Mouse (Mus musculus) myocyte (in vitro differentiated cells): ENCODE measurements around the gene Tspyl1. TPM values are rescaled to one million over a fixed set of nuclear protein-coding genes. Genes with fewer than 3 reads are reported as not detected.

Experiments used
- H3K27me3 ChIP-seq: one replicate; pipeline ENCODE4 v1.6.1; 2011; ENCODE audit not compliant: control insufficient read depth, insufficient read depth, insufficient read length
- H3K36me3 ChIP-seq: one replicate; pipeline ENCODE4 v1.6.1; 2011; ENCODE audit not compliant: control insufficient read depth, insufficient read depth
- H3K4me2 ChIP-seq: one replicate; pipeline ENCODE4 v1.6.1; 2011; ENCODE audit warnings: low read depth, control low read depth
- H3K4me3 ChIP-seq: one replicate; pipeline ENCODE4 v1.5.1; 2011; ENCODE audit warnings: mild to moderate bottlenecking, control low read depth, moderate library complexity
- H3K79me2 ChIP-seq: one replicate; pipeline ENCODE4 v1.6.1; 2011; ENCODE audit not compliant: control insufficient read depth, insufficient read depth
- H3ac ChIP-seq: one replicate; pipeline ENCODE4 v1.6.1; 2011; ENCODE audit not compliant: control insufficient read depth, insufficient read length
- CEBPB ChIP-seq: IDR thresholded peaks from 2 replicates; pipeline ENCODE4 v1.6.1; 2011; ENCODE audit warnings: mild to moderate bottlenecking, moderate library complexity; ENCODE audit not compliant: poor library complexity, insufficient read depth, severe bottlenecking
- E2F4 ChIP-seq: IDR thresholded peaks from one replicate; pipeline ENCODE4 v1.6.1; 2011; ENCODE audit warnings: mild to moderate bottlenecking, control low read depth, moderate library complexity; ENCODE audit not compliant: insufficient read depth
- MAX ChIP-seq: IDR thresholded peaks from one replicate; pipeline ENCODE4 v1.6.1; 2011; ENCODE audit warnings: low read depth, mild to moderate bottlenecking, control low read depth
- MYOD1 ChIP-seq, 3 experiments: IDR thresholded peaks; one replicate each; pipeline ENCODE4 v1.6.1; 2011; ENCODE audit warnings: control low read depth in 2 of 3, low read depth in 2 of 3, mild to moderate bottlenecking in 2 of 3, moderate library complexity in 1 of 3; ENCODE audit not compliant: insufficient read length in 2 of 3, control insufficient read depth in 1 of 3
- MYOG ChIP-seq, 3 experiments: IDR thresholded peaks; one replicate each; pipeline ENCODE4 v1.6.1; 2011; ENCODE audit warnings: control low read depth in 2 of 3, low read depth in 2 of 3, mild to moderate bottlenecking in 2 of 3; ENCODE audit not compliant: insufficient read length in 2 of 3, control insufficient read depth in 1 of 3, insufficient read depth in 1 of 3
- POLR2A ChIP-seq: IDR thresholded peaks from one replicate; pipeline ENCODE4 v1.6.1; 2011; ENCODE audit warnings: low read depth, mild to moderate bottlenecking, control low read depth, moderate library complexity; ENCODE audit not compliant: insufficient read length
- POLR2AphosphoS2 ChIP-seq: IDR thresholded peaks from one replicate; pipeline ENCODE4 v1.6.1; 2011; ENCODE audit warnings: low read depth, control low read depth; ENCODE audit not compliant: insufficient read length
- REST ChIP-seq: IDR thresholded peaks from one replicate; pipeline ENCODE4 v1.6.1; 2011; ENCODE audit warnings: mild to moderate bottlenecking, control low read depth, moderate library complexity; ENCODE audit not compliant: insufficient read depth, insufficient read length
- SRF ChIP-seq: IDR thresholded peaks from one replicate; pipeline ENCODE4 v1.6.1; 2011; ENCODE audit warnings: low read depth; ENCODE audit not compliant: control insufficient read depth, insufficient read length
- TCF12 ChIP-seq: IDR thresholded peaks from one replicate; pipeline ENCODE4 v1.6.1; 2011; ENCODE audit warnings: mild to moderate bottlenecking, control low read depth; ENCODE audit not compliant: poor library complexity, insufficient read depth, severe bottlenecking
- TCF3 ChIP-seq: IDR thresholded peaks from one replicate; pipeline ENCODE4 v1.6.1; 2011; ENCODE audit warnings: low read depth, control low read depth; ENCODE audit not compliant: insufficient read length
- USF1 ChIP-seq: IDR thresholded peaks from one replicate; pipeline ENCODE4 v1.6.1; 2011; ENCODE audit warnings: low read depth, mild to moderate bottlenecking, control low read depth, moderate library complexity
- polyA plus RNA-seq: library from polyadenylated mRNA; unstranded; fragments of >200 nt; fragmentation: generic; extraction: Trizol; gene quantifications from one replicate; pipeline ENCODE4 v1.2.1, GENCODE M21; 2012; ENCODE audit warnings: missing spikeins

The Tspyl1 gene
- 26.4 TPM for polyA plus RNA-seq

DNA sequence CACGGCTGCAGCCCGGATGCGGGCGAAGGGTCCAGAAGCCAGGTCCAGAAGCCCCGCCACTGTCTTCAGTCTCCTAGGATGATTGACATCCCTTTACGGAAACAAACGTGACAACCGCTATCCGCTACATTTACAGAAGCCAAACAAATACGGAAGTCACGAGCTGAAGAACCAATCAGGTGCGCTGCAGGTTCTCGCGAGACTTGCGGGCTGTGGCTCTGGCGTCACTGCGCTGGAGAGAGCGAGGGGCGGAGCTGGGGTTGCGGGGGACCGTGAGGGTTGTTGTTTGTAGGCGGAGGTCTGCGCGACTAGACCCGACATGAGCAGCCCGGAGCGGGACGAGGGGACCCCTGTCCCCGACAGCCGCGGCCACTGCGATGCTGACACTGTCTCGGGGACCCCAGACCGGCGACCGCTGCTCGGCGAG, at the start of gene Tspyl1:
Gene Tspyl1 (plus strand): TSS at position 229 of the 427 bp plus-strand sequence.
- H3K4me3 ChIP-seq = peak within 1 kb of the TSS; percentile 78
- TF ChIP-seq POLR2AphosphoS2 (peak; percentile 89), SRF (peak; percentile 66), POLR2A (peak; percentile 83), TCF12 (no peak), MYOG (IDR thresholded peaks at IDR 0.05; ENCODE audit: control insufficient read depth in 1 of 3, insufficient read depth in 1 of 3, insufficient read length in 2 of 3, low read depth in 2 of 3) (peak in 1 of 3 experiments; percentile 1), USF1 (peak; percentile 82)
- peak within 1 kb of the TSS; percentile 94 for H3K4me2 ChIP-seq
- peak within 1 kb of the TSS; percentile 64 for H3ac ChIP-seq
- H3K27me3 ChIP-seq = peaks cover 4% of the 10 kb centered on the region
- H3K79me2 ChIP-seq = peaks cover 29% of the 10 kb centered on the region
- no peaks in the 10 kb centered on the region for H3K36me3 ChIP-seq

DNA sequence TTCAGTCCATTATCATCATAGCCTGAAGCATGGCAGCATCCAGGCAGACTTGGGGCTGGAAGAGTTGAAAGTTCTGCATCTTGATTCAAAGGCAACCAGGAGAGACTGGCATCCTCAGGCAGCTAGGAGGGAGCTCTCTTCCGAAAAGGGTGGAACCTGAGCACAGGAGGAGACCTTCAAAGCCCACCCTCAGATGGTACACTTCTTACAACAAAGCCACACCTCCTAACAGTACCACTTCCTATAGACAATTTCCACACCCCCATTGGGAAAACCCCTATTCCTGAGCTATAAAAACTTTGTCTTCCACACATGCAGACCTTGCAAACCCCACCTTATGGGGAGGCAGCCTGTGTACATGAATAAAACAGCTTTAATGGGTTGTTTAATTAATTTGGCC, 48.6 kb upstream of the Tspyl1 start:
- Histone ChIP-seq H3ac (no peak overlapping the region), H3K36me3 (no peaks in the 10 kb centered on the region), H3K4me2 (no peak overlapping the region), H3K4me3 (no peak overlapping the region), H3K79me2 (no peaks in the 10 kb centered on the region), H3K27me3 (no peaks in the 10 kb centered on the region)
- TF ChIP-seq POLR2A = no peak
- TF ChIP-seq MYOD1 (IDR thresholded peaks at IDR 0.05; ENCODE audit: control insufficient read depth in 1 of 3, insufficient read length in 2 of 3, low read depth in 2 of 3) = no peak
- no peak for TF ChIP-seq CEBPB
- no peak for TF ChIP-seq MYOG (IDR thresholded peaks at IDR 0.05; ENCODE audit: control insufficient read depth in 1 of 3, insufficient read depth in 1 of 3, insufficient read length in 2 of 3, low read depth in 2 of 3)
- no peak for TF ChIP-seq MAX
- TF ChIP-seq TCF12 = no peak
- no peak for TF ChIP-seq REST
- no peak for TF ChIP-seq E2F4
- TF ChIP-seq TCF3 = no peak
- TF ChIP-seq POLR2AphosphoS2 = no peak
- TF ChIP-seq SRF = no peak
- TF ChIP-seq USF1 = no peak

DNA sequence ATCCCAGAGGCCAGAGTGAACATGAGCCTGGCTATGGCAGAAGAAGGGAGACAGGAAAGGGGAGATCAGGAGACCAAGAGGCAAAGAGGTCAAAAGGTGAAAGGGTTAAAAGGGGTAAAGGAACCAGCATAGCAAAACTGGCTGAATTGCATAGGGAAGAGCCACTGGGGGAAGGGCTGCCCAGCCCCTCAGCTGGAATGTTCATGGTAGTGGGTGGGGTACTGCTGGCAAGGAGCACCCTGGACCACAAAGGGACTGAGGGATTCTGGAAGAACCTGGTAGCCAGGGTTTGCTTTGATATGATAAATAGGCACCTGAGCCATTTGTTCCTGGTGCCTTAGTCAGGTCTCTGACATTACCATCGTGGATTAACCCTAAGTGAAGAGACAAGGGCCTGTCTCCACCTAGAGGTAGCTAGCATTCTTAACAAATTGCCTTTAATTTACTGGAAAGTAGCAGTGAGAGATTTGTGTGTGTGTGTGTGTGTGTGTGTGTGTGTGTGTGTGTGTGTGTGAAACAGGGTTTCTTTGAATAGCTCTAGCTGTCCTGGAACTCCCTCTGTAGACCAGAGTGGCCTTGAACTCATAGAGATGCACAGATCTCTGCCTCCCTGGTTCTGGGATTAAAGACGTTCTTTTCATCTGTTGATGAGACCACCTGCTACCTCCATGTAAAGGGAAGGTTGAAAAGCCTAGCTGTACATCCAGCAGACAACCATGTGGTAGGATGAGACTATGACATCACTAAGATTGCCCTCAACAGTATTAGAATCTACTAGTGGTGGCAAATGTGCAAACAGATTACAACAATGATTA, 47.9 kb upstream of the Tspyl1 start:
- Histone ChIP-seq H3K27me3 (no peaks in the 10 kb centered on the region), H3ac (no peak overlapping the region), H3K36me3 (no peaks in the 10 kb centered on the region), H3K79me2 (no peaks in the 10 kb centered on the region), H3K4me3 (no peak overlapping the region), H3K4me2 (no peak overlapping the region)
- TF ChIP-seq CEBPB = no peak
- no peak for TF ChIP-seq POLR2A
- no peak for TF ChIP-seq MYOD1 (IDR thresholded peaks at IDR 0.05; ENCODE audit: control insufficient read depth in 1 of 3, insufficient read length in 2 of 3, low read depth in 2 of 3)
- no peak for TF ChIP-seq MAX
- no peak for TF ChIP-seq SRF
- no peak for TF ChIP-seq USF1
- TF ChIP-seq MYOG (IDR thresholded peaks at IDR 0.05; ENCODE audit: control insufficient read depth in 1 of 3, insufficient read depth in 1 of 3, insufficient read length in 2 of 3, low read depth in 2 of 3) = no peak
- no peak for TF ChIP-seq POLR2AphosphoS2
- TF ChIP-seq TCF12 = no peak
- TF ChIP-seq E2F4 = no peak
- no peak for TF ChIP-seq REST
- TF ChIP-seq TCF3 = no peak

DNA sequence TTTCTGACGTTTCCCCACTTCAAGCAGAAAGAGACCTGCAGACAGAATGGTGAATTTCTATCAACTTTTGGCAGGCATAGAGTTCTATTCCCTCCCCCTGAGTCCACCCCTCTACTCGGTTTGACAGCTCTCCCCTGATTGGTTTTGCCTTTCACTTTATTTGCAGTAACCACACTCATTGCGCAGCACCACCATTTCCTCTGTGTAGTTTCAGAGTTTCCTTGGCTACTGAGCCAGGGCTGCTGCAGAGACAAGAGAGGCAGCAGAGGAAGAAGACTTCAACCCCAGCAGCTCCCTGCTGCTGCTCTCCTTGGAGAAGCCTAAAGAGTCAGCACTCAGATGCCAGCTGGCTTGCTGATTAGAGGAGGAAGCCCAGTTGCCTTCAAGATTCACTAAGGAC, 46.6 kb upstream of the Tspyl1 start:
- no peaks in the 10 kb centered on the region for H3K36me3 ChIP-seq
- no peak for TF ChIP-seq E2F4
- no peak for TF ChIP-seq POLR2A
- TF ChIP-seq REST = no peak
- no peak for TF ChIP-seq USF1
- no peak for TF ChIP-seq MYOG (IDR thresholded peaks at IDR 0.05; ENCODE audit: control insufficient read depth in 1 of 3, insufficient read depth in 1 of 3, insufficient read length in 2 of 3, low read depth in 2 of 3)
- no peak for TF ChIP-seq TCF3
- no peak for TF ChIP-seq MAX
- TF ChIP-seq MYOD1 (IDR thresholded peaks at IDR 0.05; ENCODE audit: control insufficient read depth in 1 of 3, insufficient read length in 2 of 3, low read depth in 2 of 3) = no peak
- no peaks in the 10 kb centered on the region for H3K79me2 ChIP-seq

DNA sequence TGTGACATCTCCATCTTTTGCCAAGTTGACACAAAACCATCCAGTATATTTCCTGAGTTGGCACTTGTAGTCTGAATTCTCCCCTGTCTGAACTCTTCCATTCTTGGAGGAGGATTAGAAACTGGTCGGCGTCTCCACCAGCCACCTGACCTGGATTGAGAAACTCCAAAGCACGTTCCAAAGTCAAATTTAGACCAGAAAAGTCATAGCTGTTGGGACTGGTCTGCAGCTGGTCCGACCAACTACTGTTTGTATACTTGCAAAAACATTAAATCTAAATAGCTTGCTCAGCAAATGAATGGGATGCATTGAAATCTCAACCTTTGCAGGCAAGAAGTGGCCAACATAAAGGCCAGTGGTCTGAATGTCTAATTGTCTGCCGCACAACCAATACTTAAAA, 45.4 kb upstream of the Tspyl1 start:
- H3K79me2 ChIP-seq = no peaks in the 10 kb centered on the region
- H3K4me2 ChIP-seq = no peak overlapping the region
- H3K4me3 ChIP-seq = no peak overlapping the region
- no peak for TF ChIP-seq CEBPB
- H3K27me3 ChIP-seq = no peaks in the 10 kb centered on the region
- no peaks in the 10 kb centered on the region for H3K36me3 ChIP-seq
- no peak overlapping the region for H3ac ChIP-seq

More for the DNA sequence above, 46.6 kb upstream of the Tspyl1 start:
- Histone ChIP-seq H3K27me3 (no peaks in the 10 kb centered on the region), H3K4me3 (no peak overlapping the region), H3K4me2 (no peak overlapping the region), H3ac (no peak overlapping the region)
